Mouse (Mus musculus): ENCODE measurements around the gene Zfp128. TPM values are rescaled to one million over a fixed set of nuclear protein-coding genes. Genes with fewer than 3 reads are reported as not detected.
"Not testable (repeated sequence)": the region's sequence is repeated elsewhere in the genome, so short reads cannot be mapped to it uniquely, and the experiment has no call there.

Zfp128 gene
- polyA plus RNA-seq, 1 experiment from 2014 or later, result 7.8 TPM

DNA sequence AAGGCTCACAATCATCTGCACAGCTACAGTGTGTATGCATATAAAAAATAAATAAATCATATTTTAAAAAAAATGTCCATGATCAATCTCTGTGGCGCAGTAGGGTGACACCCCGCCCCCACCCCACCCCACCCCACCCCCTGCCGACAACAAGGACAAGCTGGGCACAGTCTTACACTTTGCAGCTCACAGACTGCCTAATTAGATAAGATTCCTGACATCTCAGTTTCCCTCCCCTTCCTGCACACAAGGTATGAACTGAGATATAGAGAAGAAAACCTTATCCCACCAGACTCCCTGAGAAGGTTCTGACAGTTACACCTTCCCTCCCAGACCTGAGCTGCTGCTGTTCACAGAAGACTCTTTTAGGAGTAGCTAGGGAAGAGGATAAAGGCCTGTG is 53.8 kb downstream of the Zfp128 start:
- 80% methylated on average over 3 of the region's 3 CpGs for WGBS
- Histone ChIP-seq H3K27ac (no peak overlapping the region), H3K4me3 (replicated peaks; ENCODE audit: low read length) (no peak overlapping the region), H3K4me1 (replicated peaks; ENCODE audit: control insufficient read depth, insufficient read depth, low read length) (no peaks in the 10 kb centered on the region), H3K9ac (no peak overlapping the region), H3K36me3 (replicated peaks; ENCODE audit: control insufficient read depth, insufficient read depth) (no peaks in the 10 kb centered on the region), H3K4me2 (replicated peaks) (no peak overlapping the region), H3K9me3 (ENCODE audit: control insufficient read depth, low read length) (no peaks in the 10 kb centered on the region), H3K27me3 (ENCODE audit: control insufficient read depth, insufficient read depth, low read length) (no peaks in the 10 kb centered on the region)
- ATAC-seq (ENCODE audit: low FRiP score), result no peak
- no peak for DNase-seq (ENCODE audit: low spot score)

GRCm38 (mm10) chr7:12937254-12937803 is 56.4 kb downstream of the Zfp128 start:
- not testable (repeated sequence) for DNase-seq (ENCODE audit: low spot score)

GRCm38 (mm10) chr7:12940599-12940998 is 59.6 kb downstream of the Zfp128 start:
- no peak overlapping the region for H3K27ac ChIP-seq

More at GRCm38 (mm10) chr7:12937254-12937803, 56.4 kb downstream of the Zfp128 start:
- not testable (repeated sequence) for H3K9ac ChIP-seq; H3K4me2 ChIP-seq (replicated peaks); H3K4me1 ChIP-seq (replicated peaks; ENCODE audit: control insufficient read depth, insufficient read depth, low read length); H3K27me3 ChIP-seq (ENCODE audit: control insufficient read depth, insufficient read depth, low read length); H3K36me3 ChIP-seq (replicated peaks; ENCODE audit: control insufficient read depth, insufficient read depth); ATAC-seq (ENCODE audit: low FRiP score); H3K4me3 ChIP-seq (replicated peaks; ENCODE audit: low read length); H3K9me3 ChIP-seq (ENCODE audit: control insufficient read depth, low read length); H3K27ac ChIP-seq
- 98% methylated on average over 4 of the region's 4 CpGs for WGBS

More at GRCm38 (mm10) chr7:12940599-12940998, 59.6 kb downstream of the Zfp128 start:
- no peaks in the 10 kb centered on the region for H3K36me3 ChIP-seq (replicated peaks; ENCODE audit: control insufficient read depth, insufficient read depth)
- no peak overlapping the region for H3K4me2 ChIP-seq (replicated peaks)
- H3K4me1 ChIP-seq (replicated peaks; ENCODE audit: control insufficient read depth, insufficient read depth, low read length), result no peaks in the 10 kb centered on the region
- DNase-seq (ENCODE audit: low spot score) (no peak), ATAC-seq (ENCODE audit: low FRiP score) (no peak)
- H3K27me3 ChIP-seq (ENCODE audit: control insufficient read depth, insufficient read depth, low read length), result no peaks in the 10 kb centered on the region
- no peak overlapping the region for H3K9ac ChIP-seq
- WGBS, result 91% methylated on average over 4 of the region's 4 CpGs
- no peak overlapping the region for H3K4me3 ChIP-seq (replicated peaks; ENCODE audit: low read length)
- no peaks in the 10 kb centered on the region for H3K9me3 ChIP-seq (ENCODE audit: control insufficient read depth, low read length)

Other genes with a start within 250 kb of the Zfp128 start
- gene Vmn2r54, start 240.9 kb upstream of the Zfp128 start, polyA plus RNA-seq (2014; fragmentation: Nextera tagmentation; extraction: Ambion mirVana), result not detected in 2 replicates
- gene Vmn2r55, start 196.2 kb upstream of the Zfp128 start, polyA plus RNA-seq (2014; fragmentation: Nextera tagmentation; extraction: Ambion mirVana), result not detected in 2 replicates
- gene Vmn2r56, start 146.2 kb upstream of the Zfp128 start, polyA plus RNA-seq (2014; fragmentation: Nextera tagmentation; extraction: Ambion mirVana), result not detected in 2 replicates
- gene Zscan18, start 77.5 kb upstream of the Zfp128 start, polyA plus RNA-seq (2014; fragmentation: Nextera tagmentation; extraction: Ambion mirVana), result 27.7 and 31.0 TPM in 2 replicates
- gene Zfp329, start 62.3 kb upstream of the Zfp128 start, polyA plus RNA-seq (2014; fragmentation: Nextera tagmentation; extraction: Ambion mirVana), result 30.8 and 31.5 TPM in 2 replicates
- gene Zfp110, start 46.4 kb upstream of the Zfp128 start, polyA plus RNA-seq (2014; fragmentation: Nextera tagmentation; extraction: Ambion mirVana), result 26.9 and 27.7 TPM in 2 replicates
- gene Zscan22, start 16.6 kb downstream of the Zfp128 start, polyA plus RNA-seq (2014; fragmentation: Nextera tagmentation; extraction: Ambion mirVana), result 10.5 and 13.0 TPM in 2 replicates
- gene Rps5, start 41.1 kb downstream of the Zfp128 start, polyA plus RNA-seq (2014; fragmentation: Nextera tagmentation; extraction: Ambion mirVana), result 671 and 781 TPM in 2 replicates
- 0.87 and 0.95 TPM in 2 replicates for gene Rnf225, start 46.2 kb downstream of the Zfp128 start, polyA plus RNA-seq (2014; fragmentation: Nextera tagmentation; extraction: Ambion mirVana)
- gene Zfp324, start 84.7 kb downstream of the Zfp128 start, polyA plus RNA-seq (2014; fragmentation: Nextera tagmentation; extraction: Ambion mirVana), result 12.2 and 13.9 TPM in 2 replicates
- 6.6 and 8.9 TPM in 2 replicates for gene Zfp446, start 96.7 kb downstream of the Zfp128 start, polyA plus RNA-seq (2014; fragmentation: Nextera tagmentation; extraction: Ambion mirVana)
- 0.14 and 0.29 TPM in 2 replicates for gene Slc27a5, start 117.0 kb downstream of the Zfp128 start, polyA plus RNA-seq (2014; fragmentation: Nextera tagmentation; extraction: Ambion mirVana)
- 268 and 271 TPM in 2 replicates for gene Trim28, start 117.9 kb downstream of the Zfp128 start, polyA plus RNA-seq (2014; fragmentation: Nextera tagmentation; extraction: Ambion mirVana)
- 37.9 and 40.8 TPM in 2 replicates for gene Zbtb45, start 128.9 kb downstream of the Zfp128 start, polyA plus RNA-seq (2014; fragmentation: Nextera tagmentation; extraction: Ambion mirVana)
- 173 and 184 TPM in 2 replicates for gene Chmp2a, start 153.6 kb downstream of the Zfp128 start, polyA plus RNA-seq (2014; fragmentation: Nextera tagmentation; extraction: Ambion mirVana)
- gene Ube2m, start 157.1 kb downstream of the Zfp128 start, polyA plus RNA-seq (2014; fragmentation: Nextera tagmentation; extraction: Ambion mirVana), result 178 and 179 TPM in 2 replicates
- gene Mzf1, start 173.6 kb downstream of the Zfp128 start, polyA plus RNA-seq (2014; fragmentation: Nextera tagmentation; extraction: Ambion mirVana), result 6.2 and 6.4 TPM in 2 replicates
- gene Vmn1r85, start 214.0 kb downstream of the Zfp128 start, polyA plus RNA-seq (2014; fragmentation: Nextera tagmentation; extraction: Ambion mirVana), result 0.11 and 0.21 TPM in 2 replicates
- gene Vmn1r86, start 238.7 kb downstream of the Zfp128 start, polyA plus RNA-seq (2014; fragmentation: Nextera tagmentation; extraction: Ambion mirVana), result not detected in 2 replicates

All from hindbrain, embryonic 14.5 days (tissue).